Mouse (Mus musculus): ENCODE measurements around the gene Fjx1. TPM values are rescaled to one million over a fixed set of nuclear protein-coding genes. Genes with fewer than 3 reads are reported as not detected.

Gene Fjx1
- polyA plus RNA-seq, 1 experiment from 2014 or later = 8.3 TPM

DNA sequence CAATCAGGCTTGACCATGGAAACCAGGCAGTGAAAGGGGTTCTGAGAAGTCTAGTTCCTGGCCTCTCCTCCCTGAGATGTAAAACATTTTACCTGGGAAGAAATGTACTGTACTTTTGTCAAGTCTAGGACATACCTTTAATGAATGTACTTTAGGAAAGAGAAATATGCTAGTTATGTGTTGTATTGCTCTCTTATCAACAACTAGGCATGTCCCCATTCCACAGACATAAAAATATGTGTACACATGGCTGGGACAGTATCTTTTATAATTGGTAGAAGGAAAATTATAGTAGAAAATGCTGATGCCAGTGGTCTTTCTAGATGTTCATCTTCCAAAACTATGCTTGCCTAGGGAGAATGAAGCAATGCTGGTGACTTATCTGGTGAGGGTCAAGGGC lies 24.3 kb downstream of the Fjx1 start:
- no peak for ATAC-seq (ENCODE audit: insufficient read depth)
- Histone ChIP-seq H3K27ac (ENCODE audit: low read depth) (no peak overlapping the region), H3K27me3 (ENCODE audit: insufficient read depth, low read length) (no peaks in the 10 kb centered on the region), H3K9me3 (ENCODE audit: low read depth, low read length) (no peaks in the 10 kb centered on the region), H3K36me3 (ENCODE audit: insufficient read depth) (no peaks in the 10 kb centered on the region), H3K4me3 (ENCODE audit: low read depth, low read length) (no peak overlapping the region), H3K9ac (no peak overlapping the region), H3K4me2 (no peak overlapping the region), H3K4me1 (ENCODE audit: insufficient read depth) (no peaks in the 10 kb centered on the region)
- no peak for DNase-seq
- TF ChIP-seq CTCF (IDR thresholded peaks at IDR 0.05; ENCODE audit: low read depth) = no peak

DNA sequence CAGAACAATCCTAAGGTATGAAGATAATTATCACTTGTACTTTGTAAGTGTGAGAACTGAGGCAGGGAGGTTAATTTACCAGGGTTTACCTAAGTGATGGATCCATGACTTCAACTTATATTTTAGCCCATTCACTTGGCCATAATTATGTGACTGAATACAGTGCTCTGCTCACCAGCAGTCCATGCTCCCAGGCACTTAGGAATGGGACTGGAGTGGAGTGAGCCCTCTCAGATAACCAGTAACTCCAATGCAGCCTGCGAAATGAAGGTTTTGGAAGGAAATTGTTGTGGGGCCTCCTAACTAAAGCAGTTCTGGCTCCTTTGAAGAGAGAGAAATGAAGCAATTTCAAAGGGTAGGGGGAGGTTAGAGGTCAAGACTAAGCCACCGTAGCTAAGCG lies 25.9 kb downstream of the Fjx1 start:
- no peaks in the 10 kb centered on the region for H3K4me1 ChIP-seq (ENCODE audit: insufficient read depth)
- no peak overlapping the region for H3K4me3 ChIP-seq (ENCODE audit: low read depth, low read length)
- no peak overlapping the region for H3K9ac ChIP-seq
- TF ChIP-seq CTCF (IDR thresholded peaks at IDR 0.05; ENCODE audit: low read depth) = no peak
- H3K36me3 ChIP-seq (ENCODE audit: insufficient read depth) = no peaks in the 10 kb centered on the region
- ATAC-seq (ENCODE audit: insufficient read depth) (no peak), DNase-seq (no peak)
- no peak overlapping the region for H3K27ac ChIP-seq (ENCODE audit: low read depth)
- no peaks in the 10 kb centered on the region for H3K27me3 ChIP-seq (ENCODE audit: insufficient read depth, low read length)
- WGBS = 41% methylated on average over 3 of the region's 3 CpGs
- H3K9me3 ChIP-seq (ENCODE audit: low read depth, low read length) = no peaks in the 10 kb centered on the region
- H3K4me2 ChIP-seq = no peak overlapping the region

DNA sequence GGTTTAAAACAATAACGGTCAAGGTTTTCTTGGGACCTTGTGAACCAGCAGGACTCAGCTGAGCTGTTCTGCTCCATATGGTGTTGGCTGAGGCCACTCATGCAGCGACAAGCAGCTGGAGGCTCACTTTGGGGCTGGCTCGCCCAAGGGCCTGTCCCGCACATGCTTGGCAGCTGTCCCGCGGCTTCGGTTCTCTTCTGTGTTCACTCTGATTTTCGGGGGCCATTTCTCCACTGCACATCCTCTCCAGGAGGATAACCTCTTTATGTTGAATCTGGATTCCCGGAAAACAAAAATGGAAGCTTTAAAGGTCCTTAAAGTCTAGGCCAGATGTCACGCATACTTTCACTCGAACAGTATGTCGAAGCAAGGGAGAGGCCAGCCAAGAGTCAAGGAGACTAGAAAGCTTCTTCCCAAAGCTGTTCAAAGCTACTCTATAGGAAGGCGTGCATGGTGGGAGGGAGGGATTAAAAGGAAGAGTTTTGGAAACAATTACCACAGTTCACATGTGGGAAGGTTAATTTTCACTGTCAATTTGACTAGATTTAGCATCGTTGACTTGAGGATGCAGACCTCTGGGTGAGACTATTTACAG lies 36.1 kb downstream of the Fjx1 start:
- DNase-seq (peak; percentile 71), ATAC-seq (ENCODE audit: insufficient read depth) (peak; percentile 81)
- Histone ChIP-seq H3K9ac (no peak overlapping the region), H3K4me3 (ENCODE audit: low read depth, low read length) (no peak overlapping the region), H3K27ac (ENCODE audit: low read depth) (peak overlapping the region; percentile 2; the same call in 1 of the 2 replicates), H3K9me3 (ENCODE audit: low read depth, low read length) (no peaks in the 10 kb centered on the region), H3K4me1 (ENCODE audit: insufficient read depth) (no peaks in the 10 kb centered on the region), H3K27me3 (ENCODE audit: insufficient read depth, low read length) (no peaks in the 10 kb centered on the region), H3K36me3 (ENCODE audit: insufficient read depth) (no peaks in the 10 kb centered on the region), H3K4me2 (no peak overlapping the region)
- WGBS = 61% methylated on average over 14 of the region's 14 CpGs
- no peak for TF ChIP-seq CTCF (IDR thresholded peaks at IDR 0.05; ENCODE audit: low read depth)

DNA sequence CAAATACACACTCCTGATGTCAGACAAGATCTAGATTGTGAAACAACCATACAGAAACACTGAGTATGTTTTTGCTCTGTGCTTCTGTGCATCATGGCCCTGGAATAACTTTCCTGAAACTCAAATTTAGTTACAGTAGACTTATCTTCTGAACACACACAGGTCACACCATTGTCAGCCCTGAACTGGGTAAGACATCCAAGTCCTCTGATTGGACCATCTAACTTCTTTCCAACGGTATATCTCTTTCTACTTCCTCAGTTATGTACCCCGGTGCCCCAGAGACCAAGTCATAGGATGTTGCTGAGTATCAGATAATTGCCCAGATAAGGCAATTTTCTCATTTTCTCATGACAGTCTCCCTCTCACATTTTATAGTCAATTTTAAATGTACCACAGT lies 39.6 kb downstream of the Fjx1 start:
- Histone ChIP-seq H3K27ac (ENCODE audit: low read depth) (no peak overlapping the region), H3K9ac (no peak overlapping the region), H3K4me3 (ENCODE audit: low read depth, low read length) (no peak overlapping the region), H3K4me2 (no peak overlapping the region), H3K4me1 (ENCODE audit: insufficient read depth) (no peaks in the 10 kb centered on the region), H3K36me3 (ENCODE audit: insufficient read depth) (no peaks in the 10 kb centered on the region), H3K27me3 (ENCODE audit: insufficient read depth, low read length) (no peaks in the 10 kb centered on the region), H3K9me3 (ENCODE audit: low read depth, low read length) (no peaks in the 10 kb centered on the region)
- ATAC-seq (ENCODE audit: insufficient read depth) (no peak), DNase-seq (no peak)
- WGBS = 82% methylated on average over 2 of the region's 2 CpGs
- no peak for TF ChIP-seq CTCF (IDR thresholded peaks at IDR 0.05; ENCODE audit: low read depth)

DNA sequence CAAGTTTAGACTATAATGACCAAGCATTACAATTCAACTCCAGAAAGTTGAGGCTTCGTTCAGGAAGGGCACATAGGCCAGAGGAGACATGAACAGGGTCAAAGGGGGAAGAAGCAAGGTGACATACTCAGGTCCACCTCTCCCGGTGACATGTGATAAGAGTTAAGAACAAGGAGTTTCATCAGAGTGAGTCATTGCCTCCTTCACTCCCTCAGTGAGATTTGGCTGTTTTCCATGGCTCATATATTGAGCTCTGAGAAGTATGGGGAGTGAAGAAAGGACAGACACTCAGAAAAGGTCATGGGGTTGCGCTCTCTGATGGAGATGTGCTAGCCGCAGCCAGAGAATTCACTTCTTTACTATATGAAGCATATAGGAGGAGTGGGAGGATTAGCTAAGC lies 41.7 kb downstream of the Fjx1 start:
- no peak for ATAC-seq (ENCODE audit: insufficient read depth)
- peak; percentile 34 for DNase-seq
- Histone ChIP-seq H3K36me3 (ENCODE audit: insufficient read depth) (no peaks in the 10 kb centered on the region), H3K4me2 (no peak overlapping the region), H3K27me3 (ENCODE audit: insufficient read depth, low read length) (no peaks in the 10 kb centered on the region), H3K27ac (ENCODE audit: low read depth) (no peak overlapping the region), H3K9me3 (ENCODE audit: low read depth, low read length) (no peaks in the 10 kb centered on the region), H3K9ac (no peak overlapping the region), H3K4me3 (ENCODE audit: low read depth, low read length) (no peak overlapping the region), H3K4me1 (ENCODE audit: insufficient read depth) (no peaks in the 10 kb centered on the region)
- TF ChIP-seq CTCF (IDR thresholded peaks at IDR 0.05; ENCODE audit: low read depth) = no peak
- WGBS = 54% methylated on average over 4 of the region's 4 CpGs

DNA sequence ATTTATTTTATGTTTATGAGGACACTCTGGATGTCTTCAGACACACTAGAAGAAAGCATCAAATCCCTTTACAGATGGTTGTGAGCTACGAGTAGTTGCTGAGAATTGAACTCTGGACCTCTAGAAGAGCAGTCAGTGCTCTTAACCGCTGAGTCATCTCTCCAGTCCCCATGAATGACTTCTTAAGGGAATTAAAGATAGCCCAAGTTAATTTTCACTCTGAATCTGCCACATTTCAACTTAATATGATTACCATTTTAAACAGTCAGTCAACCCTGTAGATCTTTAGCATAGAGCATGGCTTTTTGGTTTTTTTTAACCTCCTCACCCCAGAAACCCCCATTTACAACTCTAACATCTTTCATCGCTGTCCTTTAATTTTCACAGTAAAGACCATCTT lies 42.6 kb downstream of the Fjx1 start:
- Histone ChIP-seq H3K9me3 (ENCODE audit: low read depth, low read length) (no peaks in the 10 kb centered on the region), H3K27me3 (ENCODE audit: insufficient read depth, low read length) (no peaks in the 10 kb centered on the region), H3K4me3 (ENCODE audit: low read depth, low read length) (no peak overlapping the region), H3K4me1 (ENCODE audit: insufficient read depth) (no peaks in the 10 kb centered on the region), H3K4me2 (no peak overlapping the region), H3K9ac (no peak overlapping the region), H3K36me3 (ENCODE audit: insufficient read depth) (no peaks in the 10 kb centered on the region), H3K27ac (ENCODE audit: low read depth) (no peak overlapping the region)
- TF ChIP-seq CTCF (IDR thresholded peaks at IDR 0.05; ENCODE audit: low read depth) = no peak
- WGBS = 81% methylated on average over 3 of the region's 3 CpGs
- DNase-seq (no peak), ATAC-seq (ENCODE audit: insufficient read depth) (no peak)

DNA sequence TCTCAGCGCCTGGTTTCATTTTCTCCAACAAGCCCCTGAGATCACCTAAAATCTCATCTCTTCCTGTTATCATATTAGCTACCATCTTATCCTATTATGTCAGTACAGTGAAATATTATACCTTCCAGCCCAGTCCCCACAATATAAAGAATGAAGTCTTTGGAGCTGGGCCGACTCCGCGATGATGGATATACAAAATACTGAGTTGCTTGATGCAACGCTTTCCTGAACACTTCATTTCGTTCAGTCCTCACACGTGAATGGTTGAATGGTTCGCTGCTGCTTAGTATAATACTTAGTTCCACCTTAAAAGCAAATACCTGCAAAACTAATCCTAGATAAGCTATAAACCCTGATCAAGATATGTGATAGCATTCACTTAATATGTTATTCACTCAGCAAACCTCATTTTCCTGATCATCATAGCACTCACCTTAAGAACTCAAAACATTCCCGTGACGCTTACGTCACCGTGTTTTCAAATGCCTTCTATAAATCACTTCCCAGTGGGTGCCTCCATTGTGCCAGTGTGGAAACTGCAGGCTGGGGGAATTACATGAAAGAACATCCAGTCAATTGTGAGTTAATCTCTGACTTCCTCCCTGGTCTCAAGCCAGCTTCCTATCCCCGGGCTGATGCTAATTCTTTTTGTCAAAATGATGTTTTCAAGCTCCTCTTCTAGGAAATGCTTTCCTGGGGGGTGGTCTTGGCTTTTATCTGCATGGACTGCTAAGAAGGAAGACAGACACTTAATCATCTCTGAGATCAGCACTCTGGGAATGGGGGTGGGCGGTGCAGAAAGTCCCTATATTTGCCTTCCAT lies 44.7 kb downstream of the Fjx1 start, which contains the start of gene Trim44:
Trim44 (minus strand) TSS at position 466 of the 822 bp plus-strand sequence.
- Histone ChIP-seq H3K9me3 (ENCODE audit: low read depth, low read length) (no peaks in the 10 kb centered on the region), H3K27me3 (ENCODE audit: insufficient read depth, low read length) (no peaks in the 10 kb centered on the region), H3K36me3 (ENCODE audit: insufficient read depth) (no peaks in the 10 kb centered on the region), H3K4me2 (peak within 1 kb of the TSS; percentile 21; the same call in 1 of the 2 replicates), H3K27ac (ENCODE audit: low read depth) (no peak within 1 kb of the TSS), H3K4me1 (ENCODE audit: insufficient read depth) (no peaks in the 10 kb centered on the region), H3K4me3 (ENCODE audit: low read depth, low read length) (no peak within 1 kb of the TSS), H3K9ac (no peak within 1 kb of the TSS)
- ATAC-seq (ENCODE audit: insufficient read depth) (no peak; the same call in 1 of the 2 replicates), DNase-seq (peak; percentile 70)
- TF ChIP-seq CTCF (IDR thresholded peaks at IDR 0.05; ENCODE audit: low read depth) = no peak
- 31% methylated on average over 14 of the region's 14 CpGs for WGBS

All from lung, embryonic 14.5 days (tissue).